Mouse (Mus musculus): Measurements from ENCODE around the gene Haus4. TPM values are rescaled to one million over a fixed set of nuclear protein-coding genes. Genes with fewer than 3 reads are reported as not detected.

Haus4 gene
- total RNA-seq (2021) (1 to 10 TPM; 3.5 to 3.8 TPM), polyA plus RNA-seq (2012; rRNA removed) (3.2 and 4.1 TPM in 2 replicates)
- long read RNA-seq, transcript Haus4-201 (10 exons, 1,587 nt) = major isoform, 5 of 5 reads
- long read RNA-seq, partial matches to known transcripts = 0 of 5 reads
- long read RNA-seq, other reads (novel, unspliced or antisense) = 0 of 5 reads

DNA sequence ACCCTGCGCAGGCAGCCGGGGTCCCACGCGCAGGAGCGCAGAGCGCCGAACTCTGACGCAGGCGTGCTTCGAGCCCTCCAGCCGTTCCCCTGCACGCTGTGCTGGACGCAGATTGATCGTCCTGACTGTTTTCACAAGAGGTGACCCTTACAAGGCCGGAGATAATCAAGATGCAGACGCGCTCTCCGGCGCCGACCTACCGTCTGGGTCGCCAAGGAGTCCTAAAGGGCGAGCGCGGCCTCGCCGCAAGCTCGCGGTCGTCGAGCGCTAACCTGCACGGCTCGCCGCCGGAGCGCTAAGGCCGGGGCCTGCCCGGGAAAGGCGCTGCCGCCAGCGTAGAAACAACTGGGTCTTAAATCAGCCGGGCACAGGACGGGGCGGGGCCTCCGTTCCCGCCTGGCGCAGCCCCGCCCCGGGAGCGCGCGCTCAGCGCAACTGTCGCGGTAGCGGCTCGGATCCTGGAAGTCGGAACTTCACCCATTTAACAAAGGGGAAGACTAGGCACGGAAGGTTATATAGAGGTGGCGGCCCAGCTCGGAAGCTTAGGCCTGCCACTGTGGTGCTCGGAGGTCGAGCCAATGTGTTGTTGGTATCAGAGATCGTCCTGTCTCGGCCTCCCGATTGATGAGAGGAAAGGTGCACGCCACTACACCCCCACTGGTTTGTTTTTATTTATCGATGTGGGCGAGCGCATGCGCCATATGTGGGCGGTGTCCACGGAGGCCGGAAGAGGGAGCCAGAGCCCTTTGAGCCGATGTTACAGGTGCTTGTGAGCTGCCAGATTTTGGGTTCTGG, at the start of gene Haus4:
Gene Haus4, minus strand, starts transcription at position 642 of the 795 bp plus-strand sequence.
- Histone ChIP-seq H3K79me2 (replicated peaks; ENCODE audit: control insufficient read depth, insufficient read depth, low read length) (no peaks in the 10 kb centered on the region), H3K36me3 (ENCODE audit: control insufficient read depth, insufficient read depth, low read length) (no peaks in the 10 kb centered on the region), H3K9ac (ENCODE audit: low read depth, low read length) (peak within 1 kb of the TSS; percentile 81), H3K4me3 (peak within 1 kb of the TSS; percentile 63), H3K27me3 (ENCODE audit: control insufficient read depth, insufficient read depth, low read length) (no peaks in the 10 kb centered on the region), H3K27ac (peak within 1 kb of the TSS; percentile 78), H3K4me1 (ENCODE audit: control insufficient read depth, insufficient read depth, low read length) (peaks cover 3% of the 10 kb centered on the region)
- peak; percentile 89 to 92 for DNase-seq
- intact Hi-C loops (cut with DNase I) = loop anchor here (1.0 to 2.0 kb wide), 2 partner anchors 24 to 49 kb away; no protein-coding TSS in a partner anchor
- whole genome bisulfite sequencing = under 1% methylated on average over 76 of the region's 76 CpGs
- peak; percentile 72 for TF ChIP-seq POLR2A (IDR thresholded peaks at IDR 0.05; ENCODE audit: insufficient read depth, low read depth, low read length)
- TF ChIP-seq CTCF (IDR thresholded peaks at IDR 0.05) = peak; percentile 69
- 0 out of 2 replicates have a peak, but pooled peaks have one; percentile 31 for TF ChIP-seq EP300 (IDR thresholded peaks at IDR 0.05; ENCODE audit: insufficient read depth, low read depth, low read length)

DNA sequence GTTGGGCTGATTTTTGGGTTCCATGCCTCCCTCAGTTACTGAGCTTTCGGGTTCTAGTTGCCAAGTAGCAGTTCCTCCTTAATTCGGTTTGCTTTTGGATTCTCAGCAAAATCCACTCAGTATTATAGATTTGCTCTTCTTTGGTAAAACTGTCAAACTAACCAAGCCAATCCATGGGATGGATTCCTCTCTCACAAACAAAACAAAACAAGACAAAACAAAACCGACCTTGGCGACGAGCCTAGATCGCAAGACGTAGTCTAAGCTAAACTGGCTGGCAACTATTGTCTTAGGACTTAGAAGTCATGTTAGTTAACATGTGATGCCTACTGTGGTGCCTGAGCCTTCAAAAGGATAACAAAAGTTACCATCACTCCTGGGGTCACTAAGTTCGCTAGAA, 49.3 kb upstream of the Haus4 start:
- peak overlapping the region; percentile 75 for H3K4me3 ChIP-seq
- H3K79me2 ChIP-seq (replicated peaks; ENCODE audit: control insufficient read depth, insufficient read depth, low read length) = no peaks in the 10 kb centered on the region
- intact Hi-C loops (cut with DNase I) = loop anchor here (2.0 kb wide), 1 partner anchor 49 kb away; the partner anchor contains the start of gene Haus4
- DNase-seq = no peak
- TF ChIP-seq CTCF (IDR thresholded peaks at IDR 0.05) (no peak), POLR2A (IDR thresholded peaks at IDR 0.05; ENCODE audit: insufficient read depth, low read depth, low read length) (no peak), EP300 (IDR thresholded peaks at IDR 0.05; ENCODE audit: insufficient read depth, low read depth, low read length) (no peak)
- H3K4me1 ChIP-seq (ENCODE audit: control insufficient read depth, insufficient read depth, low read length) = peaks cover 4% of the 10 kb centered on the region
- no peaks in the 10 kb centered on the region; the same call in 1 of the 2 replicates for H3K36me3 ChIP-seq (ENCODE audit: control insufficient read depth, insufficient read depth, low read length)
- peak overlapping the region; percentile 97 for H3K27ac ChIP-seq
- 81% methylated on average over 8 of the region's 8 CpGs for whole genome bisulfite sequencing
- no peak overlapping the region for H3K9ac ChIP-seq (ENCODE audit: low read depth, low read length)
- H3K27me3 ChIP-seq (ENCODE audit: control insufficient read depth, insufficient read depth, low read length) = no peaks in the 10 kb centered on the region

- Histone ChIP-seq H3K9ac (ENCODE audit: low read depth, low read length) (peak overlapping the region; percentile 88), H3K27ac (peak overlapping the region; percentile 97), H3K4me1 (ENCODE audit: control insufficient read depth, insufficient read depth, low read length) (peaks cover 4% of the 10 kb centered on the region), H3K36me3 (ENCODE audit: control insufficient read depth, insufficient read depth, low read length) (no peaks in the 10 kb centered on the region; the same call in 1 of the 2 replicates), H3K27me3 (ENCODE audit: control insufficient read depth, insufficient read depth, low read length) (no peaks in the 10 kb centered on the region), H3K4me3 (peak overlapping the region; percentile 75), H3K79me2 (replicated peaks; ENCODE audit: control insufficient read depth, insufficient read depth, low read length) (no peaks in the 10 kb centered on the region)
- WGBS = under 1% methylated on average over 46 of the region's 46 CpGs
- intact Hi-C loops (cut with DNase I) = loop anchor here (2.0 kb wide), 1 partner anchor 48 kb away; the partner anchor contains the start of gene Haus4
- TF ChIP-seq POLR2A (IDR thresholded peaks at IDR 0.05; ENCODE audit: insufficient read depth, low read depth, low read length) = peak; percentile 77
- TF ChIP-seq CTCF (IDR thresholded peaks at IDR 0.05) = no peak
- peak; percentile 94 to 98 for DNase-seq
Measured at GRCm38 (mm10) chr14:54603038-54603654, 48.7 kb upstream of the Haus4 start.

DNA sequence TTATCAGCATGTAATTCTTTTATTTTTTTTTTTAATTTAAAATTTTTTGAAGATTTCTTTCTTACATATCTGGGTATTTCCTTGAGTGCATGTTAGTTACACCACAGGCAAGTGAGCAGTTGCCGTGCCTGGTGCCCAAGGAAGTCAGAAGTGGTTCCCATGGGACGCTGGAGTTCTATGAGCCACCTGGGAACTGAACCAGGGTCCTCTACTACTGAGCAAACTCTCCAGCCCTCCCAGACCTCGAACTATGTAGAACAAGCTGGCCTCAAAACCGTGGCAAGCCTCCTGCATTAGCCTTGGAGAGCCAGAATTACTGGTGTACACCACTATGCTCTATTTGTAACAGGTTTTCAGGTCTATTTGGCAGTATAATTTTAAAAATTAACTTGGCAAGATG, 48.2 kb upstream of the Haus4 start:
- Histone ChIP-seq H3K9ac (ENCODE audit: low read depth, low read length) (no peak overlapping the region), H3K4me1 (ENCODE audit: control insufficient read depth, insufficient read depth, low read length) (peaks cover 4% of the 10 kb centered on the region), H3K36me3 (ENCODE audit: control insufficient read depth, insufficient read depth, low read length) (no peaks in the 10 kb centered on the region; the same call in 1 of the 2 replicates), H3K79me2 (replicated peaks; ENCODE audit: control insufficient read depth, insufficient read depth, low read length) (no peaks in the 10 kb centered on the region), H3K27me3 (ENCODE audit: control insufficient read depth, insufficient read depth, low read length) (no peaks in the 10 kb centered on the region), H3K27ac (peak overlapping the region; percentile 97), H3K4me3 (peak overlapping the region; percentile 75)
- WGBS = 41% methylated on average over 4 of the region's 4 CpGs
- intact Hi-C loops (cut with DNase I) = loop anchor here (2.0 kb wide), 1 partner anchor 48 kb away; the partner anchor contains the start of gene Haus4
- peak in 1 of 2 experiments; percentile 27 for DNase-seq
- TF ChIP-seq POLR2A (IDR thresholded peaks at IDR 0.05; ENCODE audit: insufficient read depth, low read depth, low read length) (no peak), CTCF (IDR thresholded peaks at IDR 0.05) (no peak), EP300 (IDR thresholded peaks at IDR 0.05; ENCODE audit: insufficient read depth, low read depth, low read length) (no peak)

GRCm38 (mm10) chr14:54601601-54602000, 47.2 kb upstream of the Haus4 start:
- Histone ChIP-seq H3K4me1 (ENCODE audit: control insufficient read depth, insufficient read depth, low read length) (peaks cover 4% of the 10 kb centered on the region), H3K27ac (no peak overlapping the region), H3K27me3 (ENCODE audit: control insufficient read depth, insufficient read depth, low read length) (no peaks in the 10 kb centered on the region), H3K79me2 (replicated peaks; ENCODE audit: control insufficient read depth, insufficient read depth, low read length) (no peaks in the 10 kb centered on the region), H3K36me3 (ENCODE audit: control insufficient read depth, insufficient read depth, low read length) (no peaks in the 10 kb centered on the region; the same call in 1 of the 2 replicates), H3K9ac (ENCODE audit: low read depth, low read length) (no peak overlapping the region), H3K4me3 (no peak overlapping the region)
- no peak for TF ChIP-seq CTCF (IDR thresholded peaks at IDR 0.05)
- TF ChIP-seq POLR2A (IDR thresholded peaks at IDR 0.05; ENCODE audit: insufficient read depth, low read depth, low read length) = no peak
- TF ChIP-seq EP300 (IDR thresholded peaks at IDR 0.05; ENCODE audit: insufficient read depth, low read depth, low read length) = no peak
- no peak for DNase-seq
- 70% methylated on average over 2 of the region's 2 CpGs for WGBS
- intact Hi-C loops (cut with DNase I) = no loop called here

Measured in heart, adult 2 months (tissue).